Mouse (Mus musculus): ENCODE results near the gene Elovl7. TPM values are rescaled to one million over a fixed set of nuclear protein-coding genes. Genes with fewer than 3 reads are reported as not detected.

Elovl7 gene
- polyA plus RNA-seq, 3 experiments from 2014 or later, result 0.28 to 0.87 (median 0.37) TPM

GRCm38 (mm10) chr13:108303841-108304240 is 89.6 kb downstream of the Elovl7 start:
- ATAC-seq, result no peak

GRCm38 (mm10) chr13:108304680-108305079 is 90.5 kb downstream of the Elovl7 start:
- no peak for ATAC-seq

- ATAC-seq, result peak; percentile 99
These were observed 101.7 kb downstream of the Elovl7 start, which contains the start of gene Depdc1b for GRCm38 (mm10) chr13:108315702-108316486. Gene Depdc1b (plus strand): TSS chr13:108316332.

GRCm38 (mm10) chr13:108316487-108316903 is 102.3 kb downstream of the Elovl7 start:
- ATAC-seq, result peak; percentile 22

- no peak for ATAC-seq
These were observed 103.2 kb downstream of the Elovl7 start for GRCm38 (mm10) chr13:108317414-108317813.

DNA sequence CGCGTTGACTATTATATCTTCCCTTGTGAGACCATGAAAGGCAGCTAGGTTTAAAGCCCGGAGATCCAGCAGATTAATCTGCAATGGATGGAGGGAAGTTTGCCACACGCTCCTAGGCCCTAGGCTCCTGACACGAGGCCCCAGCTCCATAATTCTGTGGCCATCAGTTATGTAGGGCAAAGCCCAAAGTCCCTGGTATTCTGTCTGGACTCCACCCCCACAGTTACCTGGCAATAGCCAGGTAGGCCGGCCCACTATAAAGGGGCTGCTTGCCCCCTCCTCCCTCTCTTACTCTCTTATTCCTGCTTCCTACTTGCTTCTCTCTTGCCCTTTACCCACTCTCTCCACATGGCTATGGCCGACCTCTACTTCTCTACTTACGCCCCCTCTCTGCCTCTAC is 104.8 kb downstream of the Elovl7 start:
- no peak for ATAC-seq

DNA sequence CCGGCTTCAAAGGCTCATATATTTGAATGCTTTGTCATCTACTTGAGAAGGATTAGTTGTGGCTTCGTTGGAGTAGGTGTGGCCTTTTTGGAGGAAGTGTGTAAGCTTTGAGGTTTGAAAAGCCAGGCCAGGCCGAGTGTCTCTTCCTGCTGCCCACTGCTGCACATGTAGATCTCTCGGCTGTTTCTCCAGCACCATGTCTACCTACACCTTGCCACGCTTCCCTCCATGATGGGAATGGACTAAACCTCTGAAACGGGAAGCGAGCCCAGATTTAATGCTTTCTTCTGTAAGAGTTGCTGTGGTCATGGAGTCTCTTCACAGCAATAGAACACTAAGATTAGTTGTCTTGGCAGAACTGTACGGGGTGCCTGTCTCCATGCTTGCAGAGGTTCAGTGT is 106.0 kb downstream of the Elovl7 start:
- ATAC-seq, result no peak

DNA sequence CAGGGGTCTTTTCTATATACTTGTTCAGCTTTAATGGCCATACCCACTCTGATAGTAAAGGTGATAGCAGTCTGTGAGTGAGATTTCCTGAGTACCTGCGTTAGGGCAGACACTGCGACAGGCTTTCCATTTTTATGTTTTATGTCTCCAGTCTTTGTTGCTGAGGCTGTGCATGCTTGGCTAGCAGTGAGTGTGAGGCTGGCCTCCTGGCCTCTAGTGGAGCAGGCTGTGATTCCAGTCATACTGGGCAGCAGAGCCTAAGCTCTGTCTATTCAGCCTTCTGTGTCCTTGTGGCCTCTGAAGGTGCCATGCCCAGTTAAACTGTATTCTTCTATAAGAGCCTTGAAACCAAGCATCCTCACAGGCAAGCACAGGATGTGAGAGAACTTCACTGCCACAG is 108.3 kb downstream of the Elovl7 start:
- no peak for ATAC-seq

DNA sequence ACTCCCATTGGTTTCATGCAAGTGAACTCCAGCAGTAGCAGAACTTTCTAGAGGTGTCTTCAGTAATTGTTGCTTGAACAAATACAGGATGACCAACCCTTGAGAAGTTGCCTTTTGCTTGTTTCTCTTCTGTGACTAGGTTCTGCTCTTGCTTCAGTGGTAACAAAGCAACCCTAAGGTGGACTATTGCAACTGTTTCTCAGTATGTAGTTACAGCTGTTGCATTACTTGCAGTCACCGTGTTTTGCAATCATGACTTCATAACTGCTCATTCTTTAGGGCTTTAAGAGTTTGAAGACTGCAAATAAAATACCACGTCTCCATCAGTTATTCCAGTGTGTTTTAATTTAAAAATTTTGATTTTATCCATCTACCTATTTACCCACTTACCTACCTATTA is 109.1 kb downstream of the Elovl7 start:
- no peak for ATAC-seq

GRCm38 (mm10) chr13:108323866-108324829 is 109.9 kb downstream of the Elovl7 start:
- ATAC-seq, result no peak

DNA sequence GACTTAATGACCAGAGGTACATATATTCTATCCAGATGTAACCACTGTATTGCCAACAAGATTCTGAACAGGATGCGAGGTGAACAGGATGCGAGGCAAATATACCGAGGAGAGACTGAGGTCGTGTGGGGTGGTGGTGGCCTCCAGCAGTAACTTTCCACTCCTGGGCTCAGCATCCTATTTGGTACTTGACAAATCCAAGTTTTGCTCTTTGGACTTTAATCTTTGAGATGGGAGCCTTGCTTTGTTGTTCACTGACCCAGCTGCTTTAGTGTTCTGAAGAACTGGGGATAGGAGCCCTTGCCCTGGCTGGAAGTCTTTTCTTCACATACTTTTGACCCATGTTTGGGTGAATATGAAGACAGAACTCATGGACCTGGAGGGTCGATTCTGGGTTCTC is 111.7 kb downstream of the Elovl7 start:
- no peak for ATAC-seq

DNA sequence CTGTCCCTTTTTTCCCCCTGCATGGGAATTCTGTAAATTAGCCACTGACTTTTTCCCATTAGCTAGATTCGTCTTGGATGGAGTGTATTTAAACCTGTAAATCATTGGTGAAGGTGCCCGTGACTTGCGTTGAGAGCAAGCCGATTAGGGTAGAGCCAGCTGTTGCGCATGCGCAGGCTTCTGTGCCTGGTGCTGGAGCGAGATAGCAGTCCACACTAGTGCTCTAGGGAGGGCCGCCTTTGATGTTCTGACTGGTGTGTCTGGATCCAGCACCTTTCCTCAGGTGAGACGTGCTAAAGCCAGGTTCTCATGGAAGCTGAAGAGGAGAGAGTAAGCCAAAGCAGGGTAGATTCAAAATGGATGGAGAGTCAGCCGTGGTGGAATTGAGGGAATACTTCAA is 112.1 kb downstream of the Elovl7 start:
- ATAC-seq, result no peak

- ATAC-seq, result no peak
These were observed 112.8 kb downstream of the Elovl7 start for GRCm38 (mm10) chr13:108327047-108327446.

DNA sequence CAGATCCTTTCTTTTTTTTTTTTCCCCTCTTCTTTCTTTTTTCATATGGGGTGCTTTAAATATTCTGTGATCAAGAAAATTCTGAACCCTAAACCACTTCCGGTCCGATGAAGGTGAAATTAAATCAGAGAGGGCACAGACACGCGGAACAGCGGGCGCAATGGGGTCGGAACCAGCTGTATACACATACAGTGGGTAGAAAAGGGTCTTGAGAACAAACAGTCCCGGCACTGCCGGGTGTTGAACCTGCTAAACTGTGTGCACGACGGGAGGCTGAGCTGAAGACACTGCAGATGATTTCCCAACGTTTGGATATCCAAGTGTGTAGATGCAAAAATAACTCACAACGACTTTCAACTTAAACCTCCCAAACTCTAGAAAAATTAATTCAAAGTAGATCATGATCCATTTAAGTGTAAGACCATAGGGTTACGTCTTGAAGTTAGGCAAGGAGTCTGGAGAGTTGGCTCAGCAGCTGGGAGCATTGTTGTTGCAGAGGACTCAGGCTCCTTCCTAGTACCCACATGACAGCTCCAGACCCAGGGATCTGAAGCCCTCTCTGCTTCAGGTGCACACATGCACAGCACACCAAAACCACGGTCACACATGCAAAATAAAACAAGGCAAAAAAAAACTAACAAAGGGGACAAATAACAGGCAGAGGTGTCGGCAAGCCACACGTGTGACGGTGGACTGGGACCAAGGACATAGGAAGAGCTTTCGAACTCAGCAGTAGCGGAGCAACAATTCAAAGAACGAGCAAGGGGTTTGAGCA is 114.4 kb downstream of the Elovl7 start:
- ATAC-seq, result no peak

- ATAC-seq, result peak; percentile 88
These were observed 115.5 kb downstream of the Elovl7 start for GRCm38 (mm10) chr13:108329693-108330092.

Other genes with a start within 250 kb of the Elovl7 start
- 100 to 1,000 TPM in 1 of 3 experiments, 10 to 100 TPM in 2; 67.7 to 100 (median 82.4) TPM for gene Smim15, start 170.0 kb upstream of the Elovl7 start, polyA plus RNA-seq (2017; shearing (Covaris generic))
- gene Ndufaf2, start 55.8 kb upstream of the Elovl7 start, polyA plus RNA-seq (2017; shearing (Covaris generic)), result 10 to 100 TPM; 38.9 to 47.2 (median 43.2) TPM
- 10 to 100 TPM in 2 of 3 experiments, 1 to 10 TPM in 1; 6.9 to 10.5 (median 10.4) TPM for gene Ercc8, start 55.7 kb upstream of the Elovl7 start, polyA plus RNA-seq (2017; shearing (Covaris generic))
- 10 to 100 TPM in 1 of 3 experiments, under 1 TPM in 2; 0.30 to 12.3 (median 0.53) TPM for gene Depdc1b, start 101.9 kb downstream of the Elovl7 start, polyA plus RNA-seq (2017; shearing (Covaris generic))
- gene Pde4d, start 235.5 kb downstream of the Elovl7 start, polyA plus RNA-seq (2017; shearing (Covaris generic)), result 1 to 10 TPM; 6.8 to 7.6 (median 7.4) TPM

Measured in inflammation-experienced regulatory T-cells, adult 6 months (primary cell).